Mouse (Mus musculus) heart, postnatal 0 days (tissue): ENCODE measurements at regions not wholly inside any gene's neighbourhood (a gene's known extent, or its start where the extent isn't known, plus 50 kb on each side); places are given as distances from the start of the nearest gene placed in this dataset.

ENCODE experiments used
- CTCF ChIP-seq: IDR thresholded peaks from 2 replicates; pipeline ENCODE4 v1.5.1; 2016; ENCODE audit warnings: antibody characterized with exemption, control low read depth, low read depth
- EP300 ChIP-seq: IDR thresholded peaks from 2 replicates; pipeline ENCODE4 v1.6.1; 2016; ENCODE audit warnings: antibody characterized with exemption, low read depth

- TF ChIP-seq CTCF = no peak
- no peak for TF ChIP-seq EP300
Measured at GRCm38 (mm10) chr4:31909086-31909673, 54.7 kb upstream of the Map3k7 start.
